Comparison of ENCODE assay signal across 25 mouse cellular contexts in the genomic region with DNA sequence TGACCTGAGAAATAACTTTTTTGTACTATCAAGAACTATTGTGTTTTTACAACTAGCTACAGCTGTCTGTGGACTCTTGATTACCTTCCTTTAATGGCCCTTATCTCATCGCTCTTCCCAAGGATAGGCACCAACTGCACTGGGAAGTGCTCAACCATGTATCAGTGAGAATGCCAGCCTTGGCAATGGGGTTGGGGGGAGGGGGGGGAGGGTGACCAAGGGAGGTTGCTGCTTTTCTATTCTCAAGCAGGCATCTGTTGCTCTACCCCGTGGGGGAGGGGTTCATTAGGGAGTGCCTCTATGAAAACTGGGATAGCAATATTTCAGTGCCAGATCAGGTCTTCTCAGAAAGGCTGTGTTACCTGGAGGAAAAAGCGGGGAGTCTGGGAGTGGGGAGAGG.
"Had no signal": no experiment of that assay in that cellular context is flagged by ENCODE, and none has a peak within 500 bp of the region (broad histone marks: within the 10 kb centered on the region; RNA-seq: fewer than 3 reads in every experiment).

No protein-coding gene starts in this region.

- DNase-seq: gastrocnemius, adult 2 months; gastrocnemius, postnatal 10 days; gastrocnemius, postnatal 25 days; heart, adult 2 months; heart, postnatal 4 days; kidney, adult 18-20 months; kidney, adult 8-10 months; kidney, postnatal 10 days; kidney, postnatal 4 days; liver; liver, embryonic 13.5 days had no signal

- H3K27me3 ChIP-seq: heart, embryonic 13.5 days; heart, embryonic 15.5 days; intestine, embryonic 15.5 days; limb, embryonic 12.5 days; liver, embryonic 13.5 days had no signal

- H3K9me3 ChIP-seq: heart, embryonic 13.5 days; heart, embryonic 15.5 days; hindbrain, embryonic 10.5 days; intestine, embryonic 15.5 days; limb, embryonic 10.5 days; limb, embryonic 12.5 days; liver, embryonic 13.5 days had no signal

- H3K4me2 ChIP-seq: heart, embryonic 11.5 days; heart, embryonic 13.5 days; heart, embryonic 15.5 days; hindbrain, embryonic 14.5 days; intestine, embryonic 15.5 days; limb, embryonic 12.5 days; liver, embryonic 11.5 days; liver, embryonic 13.5 days had no signal

- H3K4me3 ChIP-seq: gastrocnemius, adult 2 months; heart, adult 2 months; heart, embryonic 13.5 days; heart, embryonic 15.5 days; hindbrain, embryonic 10.5 days; intestine, embryonic 15.5 days; layer of hippocampus, adult 2 months; left cerebral cortex, adult 2 months; limb, embryonic 10.5 days; limb, embryonic 12.5 days; liver, embryonic 13.5 days had no signal

- ATAC-seq: hindbrain, embryonic 16.5 days; inflammation-experienced regulatory T-cells, adult 6 months; intestine, embryonic 15.5 days; intestine, postnatal 0 days had no signal

- H3K36me3 ChIP-seq: heart, embryonic 13.5 days; heart, embryonic 15.5 days; hindbrain, embryonic 10.5 days; intestine, embryonic 15.5 days; limb, embryonic 10.5 days; limb, embryonic 12.5 days; liver, embryonic 13.5 days had no signal

- H3K9ac ChIP-seq: heart, embryonic 13.5 days; heart, embryonic 15.5 days; hindbrain, embryonic 14.5 days; intestine, embryonic 15.5 days; limb, embryonic 12.5 days; liver, embryonic 13.5 days had no signal

- H3K27ac ChIP-seq: gastrocnemius, adult 2 months; heart, adult 2 months; heart, embryonic 13.5 days; heart, embryonic 15.5 days; hindbrain, embryonic 10.5 days; hindbrain, embryonic 14.5 days; intestine, embryonic 15.5 days; layer of hippocampus, adult 2 months; left cerebral cortex, adult 2 months; limb, embryonic 10.5 days; limb, embryonic 12.5 days; liver, embryonic 13.5 days had no signal

- H3K4me1 ChIP-seq: heart, embryonic 13.5 days; heart, embryonic 15.5 days; hindbrain, embryonic 10.5 days; intestine, embryonic 15.5 days; limb, embryonic 10.5 days; limb, embryonic 12.5 days; liver, embryonic 13.5 days had no signal
